In genomic region chr13:59176021-59176420, GRCm38 (mm10) we compare ENCODE assay signal across 21 mouse cellular contexts.
DNase-seq lines count a peak whose midpoint lies in the region; ATAC-seq and TF ChIP-seq lines count a peak whose summit lies in the region.
"Had no signal": no experiment of that assay in that cellular context is flagged by ENCODE, and none has a peak within 500 bp of the region (broad histone marks: within the 10 kb centered on the region; RNA-seq: fewer than 3 reads in every experiment).

No protein-coding gene starts in this region.

- H3K4me3 ChIP-seq in kidney, embryonic 14.5 days (ENCODE audit: low read length), result no peak overlapping the region
- H3K4me3 ChIP-seq in kidney, adult 2 months (ENCODE audit: insufficient read depth, low read depth, low read length), result no peak overlapping the region
- H3K4me3 ChIP-seq in midbrain, embryonic 10.5 days, result no peak overlapping the region
- H3K4me3 ChIP-seq in midbrain, embryonic 14.5 days (replicated peaks; ENCODE audit: low read depth, low read length), result no peak overlapping the region
- H3K4me3 ChIP-seq: embryonic facial prominence, embryonic 10.5 days; heart, adult 2 months; heart, embryonic 12.5 days; hindbrain, embryonic 10.5 days; hindbrain, embryonic 15.5 days had no signal

- WGBS in kidney, embryonic 14.5 days, result 73% methylated on average over 3 of the region's 3 CpGs
- 69% methylated on average over 3 of the region's 3 CpGs for WGBS in kidney, adult 2 months
- WGBS in midbrain, embryonic 10.5 days, result 85% methylated on average over 3 of the region's 3 CpGs
- WGBS in midbrain, embryonic 14.5 days, result 47% methylated on average over 3 of the region's 3 CpGs

- ATAC-seq in cerebellum, adult (ENCODE audit: insufficient number of reproducible peaks, low FRiP score, low TSS enrichment), result no peak
- no peak for ATAC-seq in kidney, embryonic 14.5 days (ENCODE audit: low FRiP score, low TSS enrichment)
- ATAC-seq in midbrain, embryonic 14.5 days (ENCODE audit: low FRiP score, low TSS enrichment), result no peak
- ATAC-seq: CD4-positive, CD25-positive, alpha-beta regulatory T cell, adult 4 months; forebrain, embryonic 14.5 days; inflammation-experienced regulatory T-cells, adult 6 months; intestine, postnatal 0 days had no signal

- peak; percentile 11 for DNase-seq in cerebellum, adult 11-12 months
- no peak for DNase-seq in cerebellum, adult 8-10 months
- peak; percentile 14 to 38 for DNase-seq in cerebellum, postnatal 25 days
- DNase-seq in kidney, adult 2 months, result no peak
- no peak for DNase-seq in midbrain, embryonic 10.5 days (ENCODE audit: low spot score)
- no peak for DNase-seq in midbrain, embryonic 14.5 days
- DNase-seq: adrenal gland, postnatal 10 days; B cell, adult 2 months; gastrocnemius, postnatal 10 days; heart, adult 2 months had no signal

- no peaks in the 10 kb centered on the region for H3K27me3 ChIP-seq in kidney, embryonic 14.5 days (ENCODE audit: control insufficient read depth, insufficient read depth, low read length)
- H3K27me3 ChIP-seq in kidney, adult 2 months (replicated peaks; ENCODE audit: control insufficient read depth, insufficient read depth, low read length), result no peaks in the 10 kb centered on the region
- no peaks in the 10 kb centered on the region for H3K27me3 ChIP-seq in midbrain, embryonic 10.5 days (ENCODE audit: low read depth, poor library complexity, severe bottlenecking)
- H3K27me3 ChIP-seq in midbrain, embryonic 14.5 days (ENCODE audit: control insufficient read depth, insufficient read depth, low read length), result no peaks in the 10 kb centered on the region
- H3K27me3 ChIP-seq: heart, embryonic 12.5 days; hindbrain, embryonic 15.5 days had no signal

- no peak overlapping the region for H3K4me2 ChIP-seq in kidney, embryonic 14.5 days (replicated peaks; ENCODE audit: low read depth, low read length)
- no peak overlapping the region for H3K4me2 ChIP-seq in midbrain, embryonic 14.5 days (ENCODE audit: low read length)
- H3K4me2 ChIP-seq: heart, embryonic 12.5 days; hindbrain, embryonic 15.5 days had no signal

- peak overlapping the region; percentile 80 for H3K27ac ChIP-seq in kidney, embryonic 14.5 days (ENCODE audit: low read depth, low read length)
- no peak overlapping the region for H3K27ac ChIP-seq in kidney, adult 2 months (ENCODE audit: insufficient read depth, low read depth, low read length)
- peak overlapping the region; percentile 10; the same call in 1 of the 2 replicates for H3K27ac ChIP-seq in midbrain, embryonic 10.5 days (replicated peaks)
- H3K27ac ChIP-seq in midbrain, embryonic 14.5 days (replicated peaks; ENCODE audit: low read depth, low read length), result no peak overlapping the region
- H3K27ac ChIP-seq: heart, adult 2 months; hindbrain, embryonic 10.5 days; hindbrain, embryonic 15.5 days had no signal

- H3K4me1 ChIP-seq in kidney, embryonic 14.5 days (ENCODE audit: control insufficient read depth, insufficient read depth, low read length), result no peaks in the 10 kb centered on the region
- no peaks in the 10 kb centered on the region for H3K4me1 ChIP-seq in kidney, adult 2 months (ENCODE audit: control insufficient read depth, insufficient read depth, low read length)
- peaks cover 21% of the 10 kb centered on the region for H3K4me1 ChIP-seq in midbrain, embryonic 10.5 days
- peaks cover 5% of the 10 kb centered on the region; the same call in 1 of the 2 replicates for H3K4me1 ChIP-seq in midbrain, embryonic 14.5 days (ENCODE audit: control insufficient read depth, insufficient read depth, low read length)
- H3K4me1 ChIP-seq: embryonic facial prominence, embryonic 10.5 days; heart, embryonic 12.5 days had no signal

- TF ChIP-seq CTCF in kidney, adult 2 months (conservative IDR thresholded peaks at IDR 0.05; ENCODE audit: insufficient read depth, insufficient read length, low read depth, low read length), result no peak

- TF ChIP-seq POLR2A in kidney, adult 2 months (IDR thresholded peaks at IDR 0.05; ENCODE audit: low read depth, low read length), result no peak

- no peaks in the 10 kb centered on the region for H3K9me3 ChIP-seq in kidney, embryonic 14.5 days (ENCODE audit: control insufficient read depth, low read length)
- H3K9me3 ChIP-seq in midbrain, embryonic 10.5 days (replicated peaks), result no peaks in the 10 kb centered on the region
- no peaks in the 10 kb centered on the region for H3K9me3 ChIP-seq in midbrain, embryonic 14.5 days (ENCODE audit: control insufficient read depth, low read length)
- H3K9me3 ChIP-seq: embryonic facial prominence, embryonic 10.5 days; heart, embryonic 12.5 days; hindbrain, embryonic 10.5 days; hindbrain, embryonic 15.5 days had no signal

- H3K9ac ChIP-seq in kidney, embryonic 14.5 days (ENCODE audit: low read depth, low read length), result no peak overlapping the region
- H3K9ac ChIP-seq in midbrain, embryonic 14.5 days (replicated peaks; ENCODE audit: low read length), result no peak overlapping the region
- H3K9ac ChIP-seq: heart, embryonic 12.5 days; hindbrain, embryonic 15.5 days had no signal

- no peaks in the 10 kb centered on the region for H3K36me3 ChIP-seq in kidney, embryonic 14.5 days (ENCODE audit: control insufficient read depth, insufficient read depth, low read length)
- H3K36me3 ChIP-seq in kidney, adult 2 months (ENCODE audit: control insufficient read depth, insufficient read depth, low read length), result no peaks in the 10 kb centered on the region
- no peaks in the 10 kb centered on the region for H3K36me3 ChIP-seq in midbrain, embryonic 10.5 days
- H3K36me3 ChIP-seq in midbrain, embryonic 14.5 days (ENCODE audit: control insufficient read depth, insufficient read depth, low read length), result no peaks in the 10 kb centered on the region
- H3K36me3 ChIP-seq: embryonic facial prominence, embryonic 10.5 days; G1E; heart, embryonic 12.5 days; hindbrain, embryonic 10.5 days; hindbrain, embryonic 15.5 days had no signal

Comparison
In these comparisons a context has a peak if more than half of its experiments do, and no peak if none do; other contexts are left out.
1. DNase-seq: peak in cerebellum, adult 11-12 months (single experiment) and cerebellum, postnatal 25 days (2 of 2); none in cerebellum, adult 8-10 months (single experiment), kidney, adult 2 months (single experiment), midbrain, embryonic 10.5 days (single experiment) and midbrain, embryonic 14.5 days (single experiment).
2. H3K27ac ChIP-seq: peak in kidney, embryonic 14.5 days (single experiment) and midbrain, embryonic 10.5 days (single experiment); none in kidney, adult 2 months (single experiment) and midbrain, embryonic 14.5 days (single experiment).